Mouse (Mus musculus): ENCODE measurements at regions not wholly inside any gene's neighbourhood (a gene's known extent, or its start where the extent isn't known, plus 50 kb on each side); places are given as distances from the start of the nearest gene placed in this dataset.

DNA sequence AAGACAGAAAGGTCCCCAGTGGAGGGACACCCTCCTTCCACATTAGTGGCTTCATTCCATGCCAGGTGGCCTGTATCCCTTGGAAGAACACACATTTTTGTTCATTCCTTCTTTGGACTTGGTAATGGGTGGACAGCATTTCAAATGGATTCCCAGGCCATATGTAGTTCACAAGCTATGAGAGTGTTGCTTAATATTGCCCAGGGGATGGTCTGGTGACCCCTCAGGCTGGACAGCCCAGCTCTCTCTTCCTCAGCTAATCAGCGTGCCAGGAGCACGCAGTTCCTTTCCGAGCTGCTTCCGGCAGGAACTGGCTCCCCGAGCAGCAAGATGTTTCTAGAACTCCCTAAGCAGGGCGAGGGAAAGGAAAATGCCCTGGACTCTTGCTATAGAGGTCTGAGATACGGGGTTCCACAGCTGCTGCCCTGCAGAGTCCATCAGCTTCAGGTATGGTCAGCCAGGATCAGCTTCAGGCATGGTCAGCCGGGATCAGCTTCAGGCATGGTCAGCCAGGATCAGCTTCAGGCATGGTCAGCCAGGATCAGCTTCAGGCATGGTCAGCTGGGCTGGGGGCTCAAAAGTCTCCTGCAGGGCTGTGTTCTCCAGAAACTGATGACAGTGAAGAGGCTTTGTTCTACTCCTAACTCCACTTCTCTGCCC is 146.9 kb upstream of the Tmem45b start:
- TF ChIP-seq CTCF (IDR thresholded peaks at IDR 0.05; ENCODE audit: control insufficient read depth, insufficient read depth, insufficient replicate concordance, low read depth, low read length): no peak
- no peak for TF ChIP-seq POLR2A (IDR thresholded peaks at IDR 0.05; ENCODE audit: control insufficient read depth, low read depth, low read length)
